Mouse (Mus musculus) activated CD4-positive, CD25-positive, alpha-beta regulatory T cell, adult 4 months (primary cell): Measurements from ENCODE around the gene Vmn2r17. TPM values are rescaled to one million over a fixed set of nuclear protein-coding genes. Genes with fewer than 3 reads are reported as not detected.

Experiments
- ATAC-seq: one replicate; pipeline ENCODE4 v1.8.0; 2017
- polyA plus RNA-seq, 2 experiments: library from polyadenylated mRNA; unstranded; fragments of 100-300 nt; shearing (Covaris generic); gene quantifications; one replicate each; pipeline ENCODE4 v1.2.1; 2017

The Vmn2r17 gene
- polyA plus RNA-seq: not detected

GRCm38 (mm10) chr5:109419388-109419787 lies at the start of gene Vmn2r17:
Vmn2r17 (plus strand) TSS chr5:109419688.
- ATAC-seq: no peak

GRCm38 (mm10) chr5:109466576-109467506 lies 47.4 kb downstream of the Vmn2r17 start:
- ATAC-seq: no peak

- ATAC-seq: peak; percentile 57
Observed at GRCm38 (mm10) chr5:109506729-109507128, 87.2 kb downstream of the Vmn2r17 start.

Other genes with a start within 250 kb of the Vmn2r17 start
- gene Vmn2r13, start 227.5 kb upstream of the Vmn2r17 start, polyA plus RNA-seq: not detected
- gene Vmn2r14, start 195.0 kb upstream of the Vmn2r17 start, polyA plus RNA-seq: not detected
- gene Vmn2r15, start 122.0 kb upstream of the Vmn2r17 start, polyA plus RNA-seq: not detected
- gene Vmn2r16, start 89.5 kb upstream of the Vmn2r17 start, polyA plus RNA-seq: not detected
- gene Crlf2, start 139.3 kb downstream of the Vmn2r17 start, polyA plus RNA-seq: 1 to 10 TPM; 7.7 to 9.8 TPM